Mouse (Mus musculus) C2C12 (cell line): Measurements from ENCODE around the gene Lrrc10.
A peak's percentile ranks its signal among the peaks of the same experiment; 100 is the strongest.

Source experiments
- CEBPB ChIP-seq: IDR thresholded peaks from one replicate; pipeline ENCODE4 v1.6.1; 2011; ENCODE audit warnings: low read depth, mild to moderate bottlenecking, control low read depth, moderate library complexity
- CTCF ChIP-seq: IDR thresholded peaks from one replicate; pipeline ENCODE4 v1.5.1; 2011; ENCODE audit not compliant: control insufficient read depth, insufficient read depth, insufficient read length
- MAX ChIP-seq: IDR thresholded peaks from one replicate; pipeline ENCODE4 v1.6.1; 2011; ENCODE audit warnings: mild to moderate bottlenecking, control low read depth
- MYOD1 ChIP-seq: IDR thresholded peaks from one replicate; pipeline ENCODE4 v1.6.1; 2011; ENCODE audit warnings: low read depth; ENCODE audit not compliant: control insufficient read depth, insufficient read length
- MYOG ChIP-seq: IDR thresholded peaks from one replicate; pipeline ENCODE4 v1.6.1; 2011; ENCODE audit not compliant: control insufficient read depth, insufficient read length; ENCODE audit errors: extremely low read depth
- USF1 ChIP-seq: IDR thresholded peaks from one replicate; pipeline ENCODE4 v1.6.1; 2011; ENCODE audit warnings: low read depth, mild to moderate bottlenecking, control low read depth, moderate library complexity

- peak; percentile 84 for TF ChIP-seq MAX
- TF ChIP-seq CTCF = no peak
- no peak for TF ChIP-seq USF1
- TF ChIP-seq CEBPB = no peak
- no peak for TF ChIP-seq MYOG
- peak; percentile 78 for TF ChIP-seq MYOD1
Observed at GRCm38 (mm10) chr10:116996236-116996600, 48.9 kb upstream of the Lrrc10 start.
